Mouse (Mus musculus): ENCODE results near the gene Epb42.
"Not testable (repeated sequence)": the region's sequence is repeated elsewhere in the genome, so short reads cannot be mapped to it uniquely, and the experiment has no call there.

Gene Epb42

GRCm38 (mm10) chr2:121007925-121008663, 28.8 kb downstream of the Epb42 start, which contains the start of gene Ccndbp1:
Gene Ccndbp1, plus strand, starts transcription at chr2:121008403.
- DNase-seq (ENCODE audit: low read depth, low spot score), result peak; percentile 95

- DNase-seq (ENCODE audit: low read depth, low spot score), result peak; percentile 97
Observed at GRCm38 (mm10) chr2:121006986-121007385, 29.9 kb downstream of the Epb42 start.

GRCm38 (mm10) chr2:121004018-121004811, 32.7 kb downstream of the Epb42 start:
- DNase-seq (ENCODE audit: low read depth, low spot score), result peak; percentile 96

- peak; percentile 47 for DNase-seq (ENCODE audit: low read depth, low spot score)
Observed at GRCm38 (mm10) chr2:121003586-121003985, 33.3 kb downstream of the Epb42 start.

GRCm38 (mm10) chr2:120998863-120999262, 38.0 kb downstream of the Epb42 start:
- no peak for DNase-seq (ENCODE audit: low read depth, low spot score)

- peak; percentile 80 for DNase-seq (ENCODE audit: low read depth, low spot score)
Observed at GRCm38 (mm10) chr2:120996607-120997006, 40.3 kb downstream of the Epb42 start.

GRCm38 (mm10) chr2:120991196-120991595, 45.7 kb downstream of the Epb42 start:
- peak; percentile 53 for DNase-seq (ENCODE audit: low read depth, low spot score)

- no peak for DNase-seq (ENCODE audit: low read depth, low spot score)
Observed at GRCm38 (mm10) chr2:120985241-120985640, 51.6 kb downstream of the Epb42 start.

- no peak for DNase-seq (ENCODE audit: low read depth, low spot score)
Observed at GRCm38 (mm10) chr2:120983611-120984010, 53.3 kb downstream of the Epb42 start.

- DNase-seq (ENCODE audit: low read depth, low spot score), result no peak
Observed at GRCm38 (mm10) chr2:120980861-120981260, 56.0 kb downstream of the Epb42 start.

GRCm38 (mm10) chr2:120979819-120980218, 57.1 kb downstream of the Epb42 start:
- DNase-seq (ENCODE audit: low read depth, low spot score), result peak; percentile 68

- peak; percentile 48 for DNase-seq (ENCODE audit: low read depth, low spot score)
Observed at GRCm38 (mm10) chr2:120978693-120979037, 58.2 kb downstream of the Epb42 start.

- DNase-seq (ENCODE audit: low read depth, low spot score), result no peak
Observed at GRCm38 (mm10) chr2:120977926-120978692, 58.8 kb downstream of the Epb42 start.

- peak; percentile 83 for DNase-seq (ENCODE audit: low read depth, low spot score)
Observed at GRCm38 (mm10) chr2:120976990-120977925, 59.6 kb downstream of the Epb42 start, which contains the start of gene Tmem62. Gene Tmem62, plus strand, starts transcription at chr2:120977017.

GRCm38 (mm10) chr2:120976308-120976707, 60.6 kb downstream of the Epb42 start:
- DNase-seq (ENCODE audit: low read depth, low spot score), result peak; percentile 57

GRCm38 (mm10) chr2:120972964-120973363, 63.9 kb downstream of the Epb42 start:
- DNase-seq (ENCODE audit: low read depth, low spot score), result no peak

GRCm38 (mm10) chr2:120972257-120972656, 64.6 kb downstream of the Epb42 start:
- DNase-seq (ENCODE audit: low read depth, low spot score), result not testable (repeated sequence)

- DNase-seq (ENCODE audit: low read depth, low spot score), result no peak
Observed at GRCm38 (mm10) chr2:120971766-120972165, 65.1 kb downstream of the Epb42 start.

GRCm38 (mm10) chr2:120970559-120971080, 66.3 kb downstream of the Epb42 start, which contains the start of gene Ubr1:
Gene Ubr1, minus strand, starts transcription at chr2:120970715.
- peak; percentile 96 for DNase-seq (ENCODE audit: low read depth, low spot score)

- peak; percentile 37 for DNase-seq (ENCODE audit: low read depth, low spot score)
Observed at GRCm38 (mm10) chr2:120970045-120970539, 66.8 kb downstream of the Epb42 start.
